Mouse (Mus musculus) ES-Bruce4 (cell line): ENCODE results near the gene Rpusd3.

Source experiments
- CTCF ChIP-seq: IDR thresholded peaks from one replicate; pipeline ENCODE4 v1.8.1; 2011; ENCODE audit warnings: low read depth, low read length
- POLR2A ChIP-seq: IDR thresholded peaks from one replicate; pipeline ENCODE4 v1.8.1; 2011; ENCODE audit warnings: low read length; ENCODE audit not compliant: insufficient read depth

DNA sequence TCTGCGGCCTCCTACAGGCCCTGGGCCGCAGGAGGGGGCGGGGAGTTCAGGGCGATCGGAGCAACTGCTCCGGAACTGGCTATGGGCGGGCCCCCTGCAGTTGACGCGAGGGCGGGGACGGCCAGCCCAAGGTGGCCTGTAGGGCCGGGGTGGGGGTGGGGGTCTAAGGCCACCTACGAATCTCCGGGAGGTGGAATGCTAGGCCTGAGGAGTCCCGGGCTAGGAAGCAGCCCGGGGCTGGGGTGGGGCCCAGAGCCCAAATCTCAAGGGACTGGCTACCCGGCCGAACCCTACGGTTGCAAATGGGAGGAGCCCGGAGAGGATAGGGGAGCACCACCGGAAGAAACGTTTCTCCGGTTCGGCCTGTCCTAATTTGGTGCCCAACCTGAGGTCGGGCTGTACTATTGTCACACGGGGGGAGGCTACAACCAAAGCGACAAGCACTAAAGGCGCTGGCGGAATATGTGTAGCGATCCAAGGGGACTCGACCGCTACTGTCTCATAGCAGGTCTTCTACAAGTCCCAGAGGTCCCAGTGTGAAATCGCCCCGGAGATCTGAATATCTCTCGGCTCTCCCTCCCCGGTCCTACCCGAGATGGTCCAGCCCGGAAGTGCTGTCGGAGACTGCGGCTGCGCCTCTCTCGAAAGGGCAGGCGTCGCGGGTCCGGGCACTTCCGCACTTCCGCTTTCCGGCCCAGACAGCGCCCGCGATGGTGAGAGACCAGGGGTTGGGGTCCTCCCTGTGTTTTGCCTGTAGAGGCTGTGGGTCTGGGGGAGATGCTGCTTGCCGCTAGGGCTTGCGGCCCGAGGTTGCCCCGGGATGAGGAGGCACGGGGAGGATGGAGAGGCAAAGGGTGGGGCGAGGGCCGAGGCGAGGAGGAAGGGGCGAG lies 41.4 kb downstream of the Rpusd3 start, which contains the start of the genes Tada3 and Arpc4:
- TF ChIP-seq CTCF, result no peak
- TF ChIP-seq POLR2A, result no peak
